Mouse (Mus musculus): ENCODE measurements around the gene Zc3hav1l. TPM values are rescaled to one million over a fixed set of nuclear protein-coding genes. Genes with fewer than 3 reads are reported as not detected.

The Zc3hav1l gene
- polyA plus RNA-seq, 1 experiment from 2014 or later = 15.4 TPM

GRCm38 (mm10) chr6:38256793-38257192, 42.3 kb downstream of the Zc3hav1l start:
- Histone ChIP-seq H3K4me3 (ENCODE audit: low read depth, low read length) (no peak overlapping the region), H3K4me2 (ENCODE audit: low read depth) (no peak overlapping the region), H3K9ac (ENCODE audit: low read length) (no peak overlapping the region), H3K27ac (ENCODE audit: low read depth, low read length) (no peak overlapping the region), H3K36me3 (ENCODE audit: control insufficient read depth, insufficient read depth, low read length) (no peaks in the 10 kb centered on the region), H3K4me1 (ENCODE audit: control insufficient read depth, insufficient read depth, low read length) (peaks cover 9% of the 10 kb centered on the region), H3K9me3 (ENCODE audit: control insufficient read depth, low read length) (no peaks in the 10 kb centered on the region), H3K27me3 (ENCODE audit: control insufficient read depth, insufficient read depth, low read length) (no peaks in the 10 kb centered on the region)
- DNase-seq (ENCODE audit: low spot score) (no peak), ATAC-seq (ENCODE audit: insufficient read depth, low FRiP score, low TSS enrichment) (no peak)
- WGBS = 95% methylated on average over 4 of the region's 4 CpGs

GRCm38 (mm10) chr6:38255794-38256193, 43.3 kb downstream of the Zc3hav1l start:
- no peak for DNase-seq (ENCODE audit: low spot score)
- no peak for ATAC-seq (ENCODE audit: insufficient read depth, low FRiP score, low TSS enrichment)
- Histone ChIP-seq H3K4me2 (ENCODE audit: low read depth) (no peak overlapping the region), H3K4me3 (ENCODE audit: low read depth, low read length) (no peak overlapping the region), H3K9me3 (ENCODE audit: control insufficient read depth, low read length) (no peaks in the 10 kb centered on the region), H3K36me3 (ENCODE audit: control insufficient read depth, insufficient read depth, low read length) (no peaks in the 10 kb centered on the region), H3K27ac (ENCODE audit: low read depth, low read length) (no peak overlapping the region), H3K27me3 (ENCODE audit: control insufficient read depth, insufficient read depth, low read length) (no peaks in the 10 kb centered on the region), H3K4me1 (ENCODE audit: control insufficient read depth, insufficient read depth, low read length) (peaks cover 14% of the 10 kb centered on the region), H3K9ac (ENCODE audit: low read length) (no peak overlapping the region)
- WGBS = 74% methylated on average over 2 of the region's 2 CpGs

DNA sequence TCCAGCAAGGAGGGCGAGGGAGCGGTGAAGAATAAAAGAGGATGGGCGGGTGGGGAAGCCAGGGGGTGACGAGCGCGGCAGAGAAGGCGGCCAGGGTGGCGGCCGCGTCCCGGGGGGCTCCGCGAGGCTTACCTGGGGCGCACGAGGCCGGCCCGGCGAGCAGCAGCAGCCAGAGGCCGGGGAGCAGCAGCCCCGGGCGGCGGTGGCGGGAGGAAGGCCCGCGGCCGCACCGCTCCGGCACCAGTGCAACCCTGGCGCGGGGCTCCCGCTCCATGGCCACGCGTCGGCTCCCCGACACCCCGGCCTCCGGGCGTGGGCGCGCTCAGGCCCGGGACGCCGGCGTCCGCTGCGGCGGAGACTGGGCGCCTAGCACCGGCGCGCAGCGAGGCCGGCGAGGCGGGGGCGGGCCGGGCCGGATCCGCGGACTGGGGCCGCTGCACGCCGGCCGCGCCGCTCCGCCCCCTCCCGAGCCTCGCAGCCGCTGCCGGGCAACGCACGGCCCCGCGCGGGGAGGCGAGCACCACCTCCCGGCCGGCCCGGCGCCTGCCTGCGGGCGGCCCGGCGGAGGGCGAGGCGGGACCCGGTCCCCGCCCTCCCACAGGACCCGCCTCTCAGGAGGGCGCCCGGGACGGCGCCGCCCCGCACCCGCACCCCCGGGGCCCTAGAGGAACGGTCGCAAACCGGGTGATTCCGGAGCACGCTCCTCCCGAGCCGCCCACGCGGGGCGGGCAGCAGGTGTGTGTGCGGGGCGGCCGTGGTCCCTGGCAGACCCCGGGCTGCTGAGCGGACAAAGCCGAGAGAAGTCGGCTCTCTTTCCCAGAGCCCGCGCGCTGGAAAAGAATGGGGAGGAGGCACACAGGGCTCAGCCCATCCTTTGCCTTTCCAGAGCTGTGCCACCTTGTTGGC, 45.1 kb downstream of the Zc3hav1l start, which contains the start of gene D630045J12Rik:
D630045J12Rik (minus strand) TSS at position 274 of the 906 bp plus-strand sequence.
- peaks cover 14% of the 10 kb centered on the region for H3K4me1 ChIP-seq (ENCODE audit: control insufficient read depth, insufficient read depth, low read length)
- H3K9me3 ChIP-seq (ENCODE audit: control insufficient read depth, low read length) = no peaks in the 10 kb centered on the region
- peak within 1 kb of the TSS; percentile 76 for H3K4me2 ChIP-seq (ENCODE audit: low read depth)
- H3K27ac ChIP-seq (ENCODE audit: low read depth, low read length) = peak within 1 kb of the TSS; percentile 94
- peak within 1 kb of the TSS; percentile 91 for H3K4me3 ChIP-seq (ENCODE audit: low read depth, low read length)
- peak within 1 kb of the TSS; percentile 97 for H3K9ac ChIP-seq (ENCODE audit: low read length)
- ATAC-seq (ENCODE audit: insufficient read depth, low FRiP score, low TSS enrichment) = peak; percentile 89
- DNase-seq (ENCODE audit: low spot score) = peak; percentile 87
- no peaks in the 10 kb centered on the region for H3K27me3 ChIP-seq (ENCODE audit: control insufficient read depth, insufficient read depth, low read length)
- no peaks in the 10 kb centered on the region for H3K36me3 ChIP-seq (ENCODE audit: control insufficient read depth, insufficient read depth, low read length)
- WGBS = under 1% methylated on average over 82 of the region's 118 CpGs

DNA sequence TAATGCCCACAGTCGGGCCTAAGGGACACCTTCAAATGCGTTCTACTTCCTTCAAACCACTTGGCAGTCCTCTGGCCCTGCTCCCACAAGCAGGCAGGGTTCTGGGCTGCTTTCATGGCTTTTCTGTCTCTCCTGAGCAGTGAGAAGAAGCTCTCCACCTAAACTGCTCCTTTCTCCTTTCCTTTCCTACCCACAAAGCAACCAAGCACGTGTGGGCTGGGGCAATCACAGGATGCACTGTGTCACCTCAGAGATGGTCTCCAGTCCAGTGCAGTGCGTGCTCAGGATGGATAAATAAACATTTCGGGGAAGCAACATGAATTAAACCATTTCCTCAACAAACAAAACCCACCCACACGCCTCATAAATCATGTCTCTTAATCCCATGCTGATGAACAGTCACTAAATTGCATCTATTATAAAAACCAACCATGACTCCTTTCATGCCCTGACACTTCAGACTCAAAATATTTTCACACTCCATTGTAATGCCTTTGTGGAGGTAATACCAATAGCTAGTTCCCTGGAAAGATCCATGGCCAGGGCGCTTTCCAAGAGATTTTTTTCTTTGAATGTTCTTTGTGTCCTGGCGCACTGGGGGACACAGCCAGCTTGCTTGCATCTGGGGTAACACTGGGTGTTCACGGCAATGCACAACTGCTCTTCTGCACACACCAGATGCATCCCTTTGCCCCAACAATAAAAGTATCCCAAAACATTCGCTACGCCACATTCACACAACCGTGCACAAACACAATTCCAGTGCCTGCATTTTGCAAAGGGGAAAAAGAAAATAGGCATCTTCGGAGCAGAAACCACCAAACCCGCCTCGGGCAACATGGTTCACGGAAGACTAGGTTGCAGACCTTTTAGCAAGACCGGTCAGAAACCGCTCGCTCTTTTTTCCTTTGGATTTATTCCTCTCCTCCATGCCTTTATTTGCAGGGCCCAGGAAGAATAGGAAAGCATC, 46.0 kb downstream of the Zc3hav1l start:
- peak; percentile 57 for DNase-seq (ENCODE audit: low spot score)
- Histone ChIP-seq H3K27ac (ENCODE audit: low read depth, low read length) (peak overlapping the region; percentile 94), H3K9me3 (ENCODE audit: control insufficient read depth, low read length) (no peaks in the 10 kb centered on the region), H3K27me3 (ENCODE audit: control insufficient read depth, insufficient read depth, low read length) (no peaks in the 10 kb centered on the region), H3K4me3 (ENCODE audit: low read depth, low read length) (peak overlapping the region; percentile 91), H3K4me2 (ENCODE audit: low read depth) (peak overlapping the region; percentile 76), H3K4me1 (ENCODE audit: control insufficient read depth, insufficient read depth, low read length) (peaks cover 19% of the 10 kb centered on the region), H3K36me3 (ENCODE audit: control insufficient read depth, insufficient read depth, low read length) (no peaks in the 10 kb centered on the region), H3K9ac (ENCODE audit: low read length) (peak overlapping the region; percentile 97)
- ATAC-seq (ENCODE audit: insufficient read depth, low FRiP score, low TSS enrichment) = peak; percentile 39; the same call in 1 of the 2 replicates
- WGBS = 4% methylated on average over 19 of the region's 19 CpGs

- ATAC-seq (ENCODE audit: insufficient read depth, low FRiP score, low TSS enrichment) (no peak), DNase-seq (ENCODE audit: low spot score) (peak; percentile 10)
- Histone ChIP-seq H3K36me3 (ENCODE audit: control insufficient read depth, insufficient read depth, low read length) (no peaks in the 10 kb centered on the region), H3K27ac (ENCODE audit: low read depth, low read length) (no peak overlapping the region), H3K9ac (ENCODE audit: low read length) (peak overlapping the region; percentile 97; the same call in 1 of the 2 replicates), H3K4me1 (ENCODE audit: control insufficient read depth, insufficient read depth, low read length) (peaks cover 22% of the 10 kb centered on the region), H3K4me2 (ENCODE audit: low read depth) (peak overlapping the region; percentile 76), H3K27me3 (ENCODE audit: control insufficient read depth, insufficient read depth, low read length) (no peaks in the 10 kb centered on the region), H3K4me3 (ENCODE audit: low read depth, low read length) (peak overlapping the region; percentile 91), H3K9me3 (ENCODE audit: control insufficient read depth, low read length) (no peaks in the 10 kb centered on the region)
- WGBS = 68% methylated on average over 10 of the region's 10 CpGs
Measured at GRCm38 (mm10) chr6:38252139-38252538, 46.9 kb downstream of the Zc3hav1l start.

- H3K27me3 ChIP-seq (ENCODE audit: control insufficient read depth, insufficient read depth, low read length) = no peaks in the 10 kb centered on the region
- no peak overlapping the region for H3K27ac ChIP-seq (ENCODE audit: low read depth, low read length)
- WGBS = 55% methylated on average over 4 of the region's 4 CpGs
- H3K4me3 ChIP-seq (ENCODE audit: low read depth, low read length) = no peak overlapping the region
- peaks cover 22% of the 10 kb centered on the region for H3K4me1 ChIP-seq (ENCODE audit: control insufficient read depth, insufficient read depth, low read length)
- peak overlapping the region; percentile 7; the same call in 1 of the 2 replicates for H3K4me2 ChIP-seq (ENCODE audit: low read depth)
- no peaks in the 10 kb centered on the region for H3K9me3 ChIP-seq (ENCODE audit: control insufficient read depth, low read length)
- no peak for ATAC-seq (ENCODE audit: insufficient read depth, low FRiP score, low TSS enrichment)
- H3K9ac ChIP-seq (ENCODE audit: low read length) = no peak overlapping the region
- no peak for DNase-seq (ENCODE audit: low spot score)
- H3K36me3 ChIP-seq (ENCODE audit: control insufficient read depth, insufficient read depth, low read length) = no peaks in the 10 kb centered on the region
Measured at GRCm38 (mm10) chr6:38251464-38251863, 47.6 kb downstream of the Zc3hav1l start.

DNA sequence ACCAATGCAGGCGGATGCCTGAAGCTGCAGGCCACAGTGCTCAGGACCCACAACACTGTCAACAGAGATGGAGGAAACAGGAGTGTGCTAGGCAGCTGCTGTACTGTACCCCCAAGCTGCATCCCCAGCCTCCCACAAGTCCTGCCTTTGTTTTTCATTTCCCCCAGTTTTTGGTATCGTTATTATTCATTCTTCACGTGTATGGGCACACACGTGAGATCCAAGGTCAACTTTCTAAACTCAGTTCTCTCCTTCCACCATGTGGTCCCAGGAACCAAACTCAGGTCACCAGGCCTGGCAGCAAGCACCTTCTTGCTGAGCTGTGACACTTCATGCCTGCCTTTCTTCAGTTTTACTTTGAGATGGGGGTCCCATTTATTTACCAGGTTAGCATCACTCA, 51.7 kb downstream of the Zc3hav1l start:
- peaks cover 16% of the 10 kb centered on the region for H3K4me1 ChIP-seq (ENCODE audit: control insufficient read depth, insufficient read depth, low read length)
- WGBS = 90% methylated on average over 4 of the region's 4 CpGs
- ATAC-seq (ENCODE audit: insufficient read depth, low FRiP score, low TSS enrichment) = no peak

GRCm38 (mm10) chr6:38244806-38245205, 54.3 kb downstream of the Zc3hav1l start:
- Histone ChIP-seq H3K9ac (ENCODE audit: low read length) (no peak overlapping the region), H3K27ac (ENCODE audit: low read depth, low read length) (no peak overlapping the region), H3K9me3 (ENCODE audit: control insufficient read depth, low read length) (no peaks in the 10 kb centered on the region), H3K4me1 (ENCODE audit: control insufficient read depth, insufficient read depth, low read length) (peaks cover 8% of the 10 kb centered on the region; the same call in 1 of the 2 replicates), H3K27me3 (ENCODE audit: control insufficient read depth, insufficient read depth, low read length) (no peaks in the 10 kb centered on the region), H3K4me2 (ENCODE audit: low read depth) (no peak overlapping the region), H3K4me3 (ENCODE audit: low read depth, low read length) (no peak overlapping the region), H3K36me3 (ENCODE audit: control insufficient read depth, insufficient read depth, low read length) (no peaks in the 10 kb centered on the region)
- no peak for ATAC-seq (ENCODE audit: insufficient read depth, low FRiP score, low TSS enrichment)
- WGBS = 85% methylated on average over 3 of the region's 3 CpGs
- DNase-seq (ENCODE audit: low spot score) = no peak

More for the DNA sequence above, 51.7 kb downstream of the Zc3hav1l start:
- H3K9ac ChIP-seq (ENCODE audit: low read length) = no peak overlapping the region
- H3K36me3 ChIP-seq (ENCODE audit: control insufficient read depth, insufficient read depth, low read length) = no peaks in the 10 kb centered on the region
- no peaks in the 10 kb centered on the region for H3K27me3 ChIP-seq (ENCODE audit: control insufficient read depth, insufficient read depth, low read length)
- H3K4me2 ChIP-seq (ENCODE audit: low read depth) = no peak overlapping the region
- H3K9me3 ChIP-seq (ENCODE audit: control insufficient read depth, low read length) = no peaks in the 10 kb centered on the region
- no peak overlapping the region for H3K4me3 ChIP-seq (ENCODE audit: low read depth, low read length)
- H3K27ac ChIP-seq (ENCODE audit: low read depth, low read length) = no peak overlapping the region
- no peak for DNase-seq (ENCODE audit: low spot score)

Measured in neural tube, embryonic 11.5 days (tissue).